Mouse (Mus musculus): ENCODE measurements around the gene Mc1r.
"Not testable (repeated sequence)": the region's sequence is repeated elsewhere in the genome, so short reads cannot be mapped to it uniquely, and the experiment has no call there.

Mc1r gene

DNA sequence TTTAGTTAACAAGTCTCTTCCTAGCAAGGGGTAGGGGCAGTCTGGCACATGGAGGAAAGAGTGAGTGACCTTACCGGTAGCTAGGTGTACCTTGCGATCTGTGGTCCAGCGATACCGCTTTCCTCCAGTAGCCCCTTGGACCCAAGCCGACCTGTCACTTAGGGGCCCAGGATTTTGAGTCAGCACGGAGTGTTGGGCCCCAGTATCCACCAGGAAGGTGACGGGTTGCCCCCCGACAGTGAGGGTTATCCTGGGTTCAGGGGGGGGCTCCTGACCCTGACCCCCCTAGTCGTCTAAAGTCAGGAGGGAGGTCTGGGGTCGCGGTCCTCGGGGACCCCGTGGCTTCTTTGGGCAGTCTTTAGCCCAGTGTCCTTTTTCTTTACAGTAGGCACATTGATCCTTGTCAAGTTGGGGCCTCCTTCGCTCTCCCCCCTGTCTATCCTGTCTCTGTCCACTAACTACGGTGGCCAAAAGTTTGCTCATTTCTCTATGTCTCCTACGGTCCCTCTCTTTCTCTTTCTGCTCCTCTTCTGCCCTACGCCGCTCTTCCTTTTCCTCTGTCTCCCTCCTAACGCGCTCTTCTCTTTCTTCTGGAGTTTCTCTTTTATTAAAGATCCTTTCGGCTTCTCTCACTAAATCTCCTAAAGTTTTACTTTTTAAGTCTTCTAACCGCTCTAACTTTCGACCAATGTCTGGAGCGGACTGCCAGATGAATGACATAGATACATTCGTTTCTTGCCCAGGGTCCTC lies 24.9 kb downstream of the Mc1r start:
- no peak for DNase-seq (ENCODE audit: low spot score in 2 of 2)

DNA sequence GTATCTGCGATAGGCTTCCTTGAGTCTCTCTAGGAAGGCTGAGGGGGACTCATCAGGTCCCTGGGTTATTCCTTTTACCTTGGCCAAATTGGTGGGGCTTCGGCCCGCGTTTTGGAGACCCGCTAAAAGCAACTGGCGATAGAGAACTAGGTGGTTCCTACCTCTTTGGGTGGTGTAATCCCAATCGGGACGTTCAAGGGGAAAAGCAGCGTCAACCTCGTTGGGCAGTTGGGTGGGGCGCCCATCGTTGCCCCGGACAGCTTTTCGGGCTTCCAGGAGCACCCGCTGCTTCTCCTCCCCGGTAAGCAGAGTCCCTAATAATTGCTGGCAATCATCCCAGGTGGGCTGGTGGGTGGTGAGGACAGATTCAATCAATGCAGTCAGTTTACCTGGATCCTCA lies 25.5 kb downstream of the Mc1r start:
- no peak for DNase-seq (ENCODE audit: low spot score in 2 of 2)

DNA sequence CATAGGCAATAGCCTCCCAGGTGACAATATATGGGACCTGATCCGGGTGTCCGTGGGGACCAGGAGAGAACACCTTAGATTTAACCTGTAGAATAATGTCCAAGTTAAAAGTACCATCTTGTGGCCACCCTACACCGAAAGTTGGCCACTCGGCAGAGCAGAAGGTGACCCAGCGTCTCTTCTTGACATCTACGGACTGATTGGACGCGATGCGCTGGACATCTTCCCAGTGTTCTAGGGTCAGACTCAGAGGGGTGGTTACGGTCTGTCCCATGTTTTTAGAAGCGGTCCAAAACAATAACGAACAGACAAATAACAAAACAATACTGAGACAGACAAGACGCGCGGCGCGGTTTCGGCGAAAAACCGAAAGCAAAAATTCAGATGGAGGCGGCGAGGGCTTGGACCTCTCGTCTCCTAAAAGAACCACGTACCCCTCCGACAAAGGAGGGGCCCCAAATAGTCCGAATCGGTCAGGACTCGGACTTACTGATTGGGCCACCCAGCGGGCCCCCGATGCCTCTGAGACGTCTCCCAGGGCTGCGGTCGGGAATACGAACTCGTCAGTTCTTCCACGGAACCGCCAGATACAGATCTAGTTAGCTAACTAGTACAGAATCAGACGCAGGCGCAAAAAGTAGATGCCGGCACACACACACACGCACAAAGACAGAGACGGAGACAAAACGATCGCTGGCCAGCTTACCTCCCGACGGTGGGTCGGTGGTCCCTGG lies 26.5 kb downstream of the Mc1r start:
- DNase-seq (ENCODE audit: low spot score in 2 of 2): not testable (repeated sequence)

DNA sequence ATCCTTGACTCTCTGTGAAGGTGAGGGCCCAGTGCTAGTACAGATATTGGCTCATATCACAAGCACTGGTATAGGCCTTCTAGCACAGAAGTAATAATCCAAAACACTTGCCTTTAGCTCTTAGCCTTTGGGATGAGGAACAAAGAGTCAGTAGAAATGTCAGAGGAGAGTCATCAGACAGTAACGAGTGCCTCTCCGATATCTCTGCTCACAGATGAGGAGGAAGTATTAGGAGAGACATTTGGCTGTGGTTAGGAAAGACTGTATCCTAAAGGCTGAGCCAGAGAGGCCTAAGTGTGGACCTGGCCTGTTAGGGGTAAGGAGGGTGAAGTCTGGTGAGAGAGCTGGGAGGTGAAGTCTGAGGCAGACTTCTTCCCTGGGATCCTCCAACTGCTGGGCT lies 34.9 kb downstream of the Mc1r start:
- no peak for DNase-seq (ENCODE audit: low spot score in 2 of 2)

DNA sequence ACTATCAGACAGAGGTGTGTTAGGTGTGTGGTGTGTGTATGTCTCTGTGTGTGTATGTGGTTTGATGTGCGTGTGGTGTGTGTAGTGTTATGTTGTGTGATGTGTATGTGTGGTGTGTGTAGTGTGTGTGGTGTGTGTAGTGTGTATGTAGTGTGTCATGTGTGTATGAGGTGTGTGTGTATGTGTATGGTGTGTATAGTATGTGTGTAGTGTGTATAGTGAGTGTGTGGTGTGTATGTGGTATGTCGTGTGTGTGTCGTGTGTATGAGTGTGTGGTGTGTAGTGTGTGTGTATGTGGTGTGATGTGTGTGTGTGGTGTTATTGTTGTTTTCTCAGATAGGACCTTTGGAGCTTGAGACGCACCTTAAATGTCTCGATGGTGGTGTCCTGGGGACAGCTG lies 35.4 kb downstream of the Mc1r start:
- DNase-seq (ENCODE audit: low spot score in 2 of 2): no peak

DNA sequence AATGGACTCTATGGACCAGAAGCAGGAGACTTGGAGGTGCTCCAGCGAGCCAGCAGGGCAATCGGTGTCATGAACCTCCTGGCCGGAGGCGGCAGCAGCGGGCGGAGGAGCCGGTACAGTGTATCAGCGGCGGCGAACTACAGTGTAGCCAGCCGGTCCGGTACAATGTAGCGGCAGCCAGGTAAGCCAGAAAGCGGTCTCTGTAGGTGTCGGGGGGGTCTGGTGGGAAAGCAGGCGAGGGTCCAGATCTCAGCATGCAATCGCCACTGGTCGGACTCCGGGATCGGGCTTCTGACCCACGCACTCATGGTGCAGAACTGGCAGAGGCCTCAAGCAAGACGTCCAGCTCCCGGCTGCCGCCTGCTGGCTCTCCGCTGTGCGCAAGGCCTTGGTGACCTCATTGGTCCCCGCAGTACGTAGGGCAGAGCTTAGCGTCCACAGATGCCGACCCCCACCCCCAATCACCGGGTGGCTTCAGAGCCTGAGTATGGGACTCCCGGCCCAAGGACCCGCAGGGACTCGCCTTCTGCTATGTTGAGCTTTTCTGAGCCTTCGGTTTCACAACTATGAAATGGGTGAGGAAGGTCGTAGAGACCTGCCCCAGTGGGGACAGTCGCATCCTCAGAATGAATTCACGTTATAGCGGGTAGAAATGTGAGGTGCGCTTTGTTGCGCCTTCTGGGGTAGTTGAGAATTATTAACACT lies 36.1 kb downstream of the Mc1r start:
- DNase-seq (ENCODE audit: low spot score in 2 of 2): peak; percentile 95 to 97

DNA sequence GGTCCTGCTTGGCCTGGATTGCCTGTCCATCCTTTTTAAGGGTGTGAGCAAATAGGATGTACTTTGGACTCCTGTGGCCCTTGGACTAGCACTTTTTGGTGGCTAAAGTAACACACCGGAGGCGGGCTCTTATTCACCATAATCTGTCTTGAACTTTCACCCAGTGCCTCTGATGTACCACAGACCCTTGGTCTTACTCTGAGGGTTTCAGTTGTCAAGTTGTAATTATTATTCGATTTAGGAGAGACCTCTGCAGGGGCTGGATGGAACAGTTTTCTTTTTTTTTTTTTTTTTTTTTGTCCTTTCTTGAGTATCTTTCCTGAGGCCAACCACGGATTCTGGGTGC lies 36.6 kb downstream of the Mc1r start:
- DNase-seq (ENCODE audit: low spot score in 2 of 2): no peak

DNA sequence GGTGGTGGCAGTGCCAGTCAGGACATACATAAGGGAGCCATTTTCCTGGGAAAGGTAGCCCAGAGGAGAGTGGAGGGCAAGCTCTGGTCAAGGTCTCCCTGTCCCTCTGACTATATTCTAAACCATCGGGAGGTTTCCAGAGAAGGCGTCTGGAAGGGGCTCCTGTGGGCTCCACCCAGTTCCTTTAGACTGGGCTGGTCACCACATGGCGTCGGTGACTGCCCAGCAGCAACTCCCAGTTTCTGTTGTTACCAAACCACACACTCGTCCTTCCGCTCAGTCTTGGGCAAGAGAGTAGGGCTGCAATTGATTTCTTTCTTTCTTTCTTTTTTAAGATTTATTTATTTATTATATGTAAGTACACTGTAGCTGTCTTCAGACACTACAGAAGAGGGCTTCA lies 37.2 kb downstream of the Mc1r start:
- no peak for DNase-seq (ENCODE audit: low spot score in 2 of 2)

DNA sequence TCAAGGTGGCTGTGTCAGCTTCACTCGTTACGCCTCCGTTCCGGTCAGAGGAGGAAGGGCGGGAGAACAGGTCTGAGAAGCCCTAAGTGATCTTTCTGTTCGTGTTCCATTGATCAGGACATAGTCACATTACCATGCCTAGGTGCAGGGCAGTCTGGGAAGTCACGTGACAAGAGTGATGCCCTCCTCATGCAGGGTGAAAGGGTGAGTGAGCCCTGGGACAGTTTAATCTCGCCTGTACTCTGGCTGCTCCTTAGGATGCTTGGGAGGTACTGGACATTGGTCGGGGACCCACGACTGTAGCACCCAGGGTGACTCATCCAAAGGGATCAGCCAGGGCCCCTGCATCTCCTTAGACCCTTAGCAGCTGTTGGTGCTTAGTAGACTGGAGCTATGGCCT lies 39.1 kb downstream of the Mc1r start:
- no peak for DNase-seq (ENCODE audit: low spot score in 2 of 2)

DNA sequence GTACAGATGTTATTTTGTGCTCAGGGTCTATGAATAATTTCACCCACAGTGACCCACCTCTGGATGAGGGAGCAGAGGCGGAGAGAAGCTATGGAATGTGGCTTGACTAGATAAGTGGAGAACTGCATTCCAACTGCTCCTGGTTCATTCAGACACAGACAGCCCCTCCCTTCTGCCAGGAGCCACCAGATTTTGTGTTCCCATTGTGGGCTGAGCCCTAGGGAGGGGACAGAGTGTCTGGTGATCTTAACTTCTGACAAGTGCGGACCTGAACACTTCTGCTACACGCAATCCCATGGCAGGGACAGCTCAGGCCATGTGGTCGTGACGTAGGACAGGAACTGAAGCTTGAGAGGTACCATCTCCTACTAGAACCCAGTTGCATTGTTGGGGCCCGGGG lies 39.9 kb downstream of the Mc1r start:
- no peak for DNase-seq (ENCODE audit: low spot score in 2 of 2)

DNA sequence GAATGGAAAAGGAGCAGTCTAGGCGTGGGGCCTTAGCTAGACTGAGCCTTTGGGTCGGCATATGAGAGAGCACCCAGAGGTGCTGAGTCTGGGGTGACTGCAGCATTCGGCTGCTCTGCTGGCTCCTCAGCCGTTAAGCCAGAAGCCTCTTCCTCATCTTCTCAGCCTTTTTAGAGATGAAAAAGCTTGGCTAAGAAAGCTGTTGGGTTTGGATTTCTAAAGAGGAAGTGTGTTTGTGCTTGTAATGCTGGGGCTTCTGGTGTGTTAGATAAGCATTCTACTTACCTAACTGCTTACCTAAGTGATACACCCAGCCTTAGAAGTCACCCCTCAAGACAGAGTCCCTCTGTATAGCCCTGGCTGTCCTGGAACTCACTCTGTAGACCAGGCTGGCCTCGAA lies 43.9 kb downstream of the Mc1r start:
- no peak for DNase-seq (ENCODE audit: low spot score in 2 of 2)

DNA sequence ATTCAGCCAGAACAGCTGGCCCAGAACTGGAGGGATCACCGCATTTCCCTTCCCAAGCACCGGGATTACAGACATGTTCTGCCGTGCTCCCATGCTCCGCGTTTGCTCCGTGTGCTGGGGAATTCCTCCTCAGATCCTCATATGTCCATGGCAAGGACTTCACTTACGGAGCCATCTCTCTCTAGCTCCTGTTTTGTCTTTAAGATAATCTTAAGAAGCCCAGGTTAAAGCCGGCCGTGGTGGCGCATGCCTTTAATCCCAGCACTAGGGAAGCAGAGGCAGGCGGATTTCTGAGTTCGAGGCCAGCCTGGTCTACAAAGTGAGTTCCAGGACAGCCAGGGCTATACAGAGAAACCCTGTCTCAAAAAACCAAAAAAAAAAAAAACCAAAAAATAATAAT lies 44.8 kb downstream of the Mc1r start:
- DNase-seq (ENCODE audit: low spot score in 2 of 2): not testable (repeated sequence)

DNA sequence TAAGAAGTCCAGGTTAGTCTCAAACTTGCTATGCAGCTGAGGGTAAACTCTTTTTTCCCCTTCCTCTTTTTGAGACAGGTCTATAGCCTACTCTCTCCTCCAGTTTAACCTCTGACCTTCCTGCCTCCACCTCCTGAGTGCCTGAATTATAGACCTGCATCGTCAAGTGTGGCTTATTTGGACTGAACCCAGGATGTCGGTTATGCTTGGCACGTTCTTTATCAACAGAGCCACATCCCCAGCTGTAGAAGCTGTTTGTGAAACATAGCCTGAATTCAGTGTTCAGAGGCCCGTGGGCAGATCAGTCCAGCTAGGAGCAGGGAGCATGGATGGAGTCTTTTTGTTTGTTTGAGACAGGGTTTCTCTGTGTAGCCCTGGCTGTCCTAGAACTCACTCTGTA lies 45.2 kb downstream of the Mc1r start:
- DNase-seq (ENCODE audit: low spot score in 2 of 2): no peak

DNA sequence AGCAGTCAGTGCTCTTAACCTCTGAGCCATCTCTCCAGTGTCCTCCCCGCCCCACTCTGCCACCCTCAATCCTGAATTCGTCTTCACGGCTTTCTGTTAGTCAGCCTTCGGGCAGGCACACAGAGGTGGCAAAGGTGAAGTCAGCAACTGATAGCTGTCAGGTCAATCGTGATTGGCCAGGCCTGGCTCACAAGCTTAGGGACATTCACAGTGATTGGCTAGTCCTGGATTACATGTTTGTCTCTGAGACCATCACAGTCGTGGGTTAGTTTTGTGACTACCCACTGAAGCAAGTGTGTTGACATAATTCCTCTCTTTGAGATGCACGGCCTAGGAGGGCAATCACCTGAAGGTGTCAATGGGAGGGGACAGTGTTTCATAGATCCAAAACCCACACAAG lies 46.4 kb downstream of the Mc1r start:
- DNase-seq (ENCODE audit: low spot score in 2 of 2): no peak

DNA sequence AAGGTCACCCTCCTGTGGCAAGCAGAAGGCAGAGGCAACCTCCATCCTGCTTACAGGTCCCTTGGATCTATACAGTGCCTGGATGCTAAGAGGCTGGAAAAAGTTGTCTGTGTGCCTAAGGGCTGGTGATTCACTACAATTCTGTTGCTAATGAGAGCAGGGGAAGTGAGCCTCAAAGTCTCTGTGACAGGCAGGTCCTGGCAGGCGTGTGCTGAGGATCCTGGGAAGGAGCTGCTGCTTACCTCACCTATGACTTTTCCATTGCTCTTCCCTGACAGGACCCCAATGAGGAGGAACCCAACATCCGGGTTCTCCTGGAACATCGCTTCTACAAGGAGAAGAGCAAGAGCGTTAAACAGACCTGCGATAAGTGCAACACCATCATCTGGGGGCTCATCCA lies 47.0 kb downstream of the Mc1r start:
- no peak for DNase-seq (ENCODE audit: low spot score in 2 of 2)

DNA sequence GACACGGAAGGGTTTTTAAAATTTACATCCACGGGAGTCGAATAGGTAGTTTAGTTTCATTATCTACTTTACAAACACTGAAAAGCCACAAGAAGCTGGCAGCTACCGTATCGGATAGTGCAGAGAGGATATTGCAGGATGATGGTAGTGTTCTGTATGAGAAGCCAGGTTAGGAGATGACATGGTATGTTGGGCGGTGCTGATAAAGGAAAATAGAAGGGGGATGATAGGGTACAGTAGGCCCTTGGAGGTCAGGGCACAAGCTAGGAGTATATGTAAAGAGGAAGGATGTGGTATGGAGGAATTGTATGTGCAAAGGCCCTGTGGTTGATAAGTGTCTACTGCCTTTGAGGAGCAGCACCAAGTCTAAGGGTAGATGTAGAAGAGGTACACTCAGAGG lies 47.7 kb downstream of the Mc1r start:
- no peak for DNase-seq (ENCODE audit: low spot score in 2 of 2)
